Mouse (Mus musculus) lung, adult 2 months (tissue): ENCODE measurements around the gene Cacna1e.

Source experiments
- CTCF ChIP-seq: fragments of 200-500 bp; IDR thresholded peaks from 2 replicates; pipeline ENCODE4 v1.5.1; 2011; ENCODE audit warnings: mild to moderate bottlenecking, low read length, control low read depth; ENCODE audit not compliant: insufficient read depth
- POLR2A ChIP-seq: fragments of 200-500 bp; IDR thresholded peaks from 2 replicates; pipeline ENCODE4 v1.6.1; 2011; ENCODE audit warnings: low read depth, mild to moderate bottlenecking, control low read depth, low read length, borderline replicate concordance; ENCODE audit errors: extremely low read depth

GRCm38 (mm10) chr1:154846900-154847299 lies 37.4 kb downstream of the Cacna1e start:
- TF ChIP-seq CTCF (no peak), POLR2A (no peak)
